Mouse (Mus musculus) hindbrain, embryonic 11.5 days (tissue): ENCODE data around the gene Usp39. TPM values are rescaled to one million over a fixed set of nuclear protein-coding genes. Genes with fewer than 3 reads are reported as not detected.

ENCODE experiments used
- ATAC-seq: fragments of 200-750 bp; cut with Nextera tagmentation; 2 replicates; pipeline ENCODE4 v1.8.0; 2017; ENCODE audit warnings: mild to moderate bottlenecking, moderate TSS enrichment, moderate library complexity; ENCODE audit not compliant: low FRiP score
- DNase-seq: peaks from one replicate; pipeline ENCODE4 v3.0.0-alpha.2; 2015; ENCODE audit warnings: low spot score
- H3K27ac ChIP-seq: fragments of 300-500 bp; sonication (generic); 2 replicates; pipeline ENCODE4 v1.5.1; 2014; ENCODE audit warnings: mild to moderate bottlenecking, low read depth, low read length
- H3K27me3 ChIP-seq: fragments of 300-500 bp; sonication (generic); 2 replicates; pipeline ENCODE4 v1.6.1; 2014; ENCODE audit warnings: mild to moderate bottlenecking, low read length, moderate library complexity, mixed read lengths; ENCODE audit not compliant: control insufficient read depth, insufficient read depth
- H3K36me3 ChIP-seq: fragments of 300-500 bp; sonication (generic); 2 replicates; pipeline ENCODE4 v1.6.1; 2014; ENCODE audit warnings: mild to moderate bottlenecking, low read length, moderate library complexity, mixed read lengths; ENCODE audit not compliant: control insufficient read depth, insufficient read depth
- H3K4me1 ChIP-seq: fragments of 300-500 bp; sonication (generic); replicated peaks from 2 replicates; pipeline ENCODE4 v1.6.1; 2014; ENCODE audit warnings: low read length, mixed read lengths; ENCODE audit not compliant: control insufficient read depth, insufficient read depth
- H3K4me2 ChIP-seq: fragments of 300-500 bp; sonication (generic); replicated peaks from 2 replicates; pipeline ENCODE4 v1.6.1; 2014; ENCODE audit warnings: mild to moderate bottlenecking, low read depth, low read length
- H3K4me3 ChIP-seq: fragments of 300-500 bp; sonication (generic); 2 replicates; pipeline ENCODE4 v1.5.1; 2014; ENCODE audit warnings: low read depth, low read length
- H3K9ac ChIP-seq: fragments of 300-500 bp; sonication (generic); 2 replicates; pipeline ENCODE4 v1.6.1; 2014; ENCODE audit warnings: low read depth, low read length
- H3K9me3 ChIP-seq: fragments of 300-500 bp; sonication (generic); 2 replicates; pipeline ENCODE4 v1.6.1; 2016; ENCODE audit warnings: low read length; ENCODE audit not compliant: control insufficient read depth
- WGBS: fragments of 180-500 bp; shearing (Covaris S2); extraction: QIAGEN DNeasy Blood & Tissue Kit; methylation state at CpG from one replicate; pipeline ENCODE4 v1.1.7; 2014; 5-methylcytosine and 5-hydroxymethylcytosine counted together
- polyA plus RNA-seq: library from polyadenylated mRNA; unstranded; fragments of >200 nt; fragmentation: Nextera tagmentation; extraction: Ambion mirVana; gene quantifications from 2 replicates; pipeline ENCODE4 v1.2.1, GENCODE M21; 2014

Usp39 gene
- 102 and 113 TPM in 2 replicates for polyA plus RNA-seq

GRCm38 (mm10) chr6:72345074-72345567, at the start of gene Usp39:
TSS of gene Usp39 (minus strand) at chr6:72345184.
- WGBS, result under 1% methylated on average over 30 of the region's 30 CpGs
- H3K4me3 ChIP-seq, result peak within 1 kb of the TSS; percentile 79
- no peak within 1 kb of the TSS for H3K27ac ChIP-seq

GRCm38 (mm10) chr6:72392341-72392740, 47.4 kb upstream of the Usp39 start:
- no peak for DNase-seq
- peaks cover 7% of the 10 kb centered on the region; the same call in 1 of the 2 replicates for H3K27me3 ChIP-seq
- H3K9me3 ChIP-seq, result no peaks in the 10 kb centered on the region
- no peak for ATAC-seq
- 88% methylated on average over 5 of the region's 5 CpGs for WGBS
- H3K27ac ChIP-seq, result no peak overlapping the region
- no peak overlapping the region for H3K4me3 ChIP-seq
- H3K4me2 ChIP-seq, result no peak overlapping the region
- no peaks in the 10 kb centered on the region for H3K36me3 ChIP-seq
- H3K9ac ChIP-seq, result no peak overlapping the region
- peaks cover 3% of the 10 kb centered on the region; the same call in 1 of the 2 replicates for H3K4me1 ChIP-seq

More at GRCm38 (mm10) chr6:72345074-72345567, at the start of gene Usp39:
- peak; percentile 94 for DNase-seq
- peak within 1 kb of the TSS; percentile 71 for H3K4me2 ChIP-seq
- H3K9me3 ChIP-seq, result no peaks in the 10 kb centered on the region
- peak; percentile 76 for ATAC-seq
- no peaks in the 10 kb centered on the region for H3K36me3 ChIP-seq
- H3K9ac ChIP-seq, result peak within 1 kb of the TSS; percentile 89
- peaks cover 6% of the 10 kb centered on the region for H3K4me1 ChIP-seq
- no peaks in the 10 kb centered on the region for H3K27me3 ChIP-seq

GRCm38 (mm10) chr6:72390795-72391521, 46.0 kb upstream of the Usp39 start:
- WGBS, result 16% methylated on average over 12 of the region's 12 CpGs
- peak overlapping the region; percentile 34 for H3K4me3 ChIP-seq
- H3K36me3 ChIP-seq, result no peaks in the 10 kb centered on the region
- H3K9me3 ChIP-seq, result no peaks in the 10 kb centered on the region
- H3K4me2 ChIP-seq, result peak overlapping the region; percentile 49
- no peak; the same call in 1 of the 2 replicates for ATAC-seq
- peaks cover 7% of the 10 kb centered on the region; the same call in 1 of the 2 replicates for H3K27me3 ChIP-seq
- H3K4me1 ChIP-seq, result peaks cover 3% of the 10 kb centered on the region; the same call in 1 of the 2 replicates
- DNase-seq, result peak; percentile 21
- H3K9ac ChIP-seq, result peak overlapping the region; percentile 65; the same call in 1 of the 2 replicates
- no peak overlapping the region for H3K27ac ChIP-seq

- H3K27me3 ChIP-seq, result peaks cover 7% of the 10 kb centered on the region; the same call in 1 of the 2 replicates
- H3K4me3 ChIP-seq, result peak within 1 kb of the TSS; percentile 34
- no peaks in the 10 kb centered on the region for H3K36me3 ChIP-seq
- peak; percentile 58 for DNase-seq
- peak within 1 kb of the TSS; percentile 65 for H3K9ac ChIP-seq
- H3K4me1 ChIP-seq, result peaks cover 3% of the 10 kb centered on the region; the same call in 1 of the 2 replicates
- peak; percentile 22; the same call in 1 of the 2 replicates for ATAC-seq
- peak within 1 kb of the TSS; percentile 49 for H3K4me2 ChIP-seq
- no peaks in the 10 kb centered on the region for H3K9me3 ChIP-seq
- H3K27ac ChIP-seq, result no peak within 1 kb of the TSS
- WGBS, result 2% methylated on average over 33 of the region's 33 CpGs
Observed at GRCm38 (mm10) chr6:72389941-72390771, 45.2 kb upstream of the Usp39 start, which contains the start of gene Vamp8. TSS of gene Vamp8 (minus strand) at chr6:72390703.

GRCm38 (mm10) chr6:72389471-72389940, 44.5 kb upstream of the Usp39 start:
- Histone ChIP-seq H3K27ac (no peak overlapping the region), H3K9me3 (no peaks in the 10 kb centered on the region), H3K27me3 (peaks cover 7% of the 10 kb centered on the region; the same call in 1 of the 2 replicates), H3K4me3 (peak overlapping the region; percentile 34; the same call in 1 of the 2 replicates), H3K4me1 (peaks cover 3% of the 10 kb centered on the region; the same call in 1 of the 2 replicates), H3K9ac (no peak overlapping the region; the same call in 1 of the 2 replicates), H3K36me3 (no peaks in the 10 kb centered on the region), H3K4me2 (peak overlapping the region; percentile 49)
- peak; percentile 14; the same call in 1 of the 2 replicates for ATAC-seq
- 35% methylated on average over 13 of the region's 13 CpGs for WGBS
- DNase-seq, result no peak

- 91% methylated on average over 6 of the region's 6 CpGs for WGBS
- DNase-seq, result no peak
Observed at GRCm38 (mm10) chr6:72388791-72389329, 43.9 kb upstream of the Usp39 start.

GRCm38 (mm10) chr6:72388266-72388665, 43.3 kb upstream of the Usp39 start:
- DNase-seq, result no peak
- no peak overlapping the region for H3K4me3 ChIP-seq
- H3K4me1 ChIP-seq, result peaks cover 3% of the 10 kb centered on the region; the same call in 1 of the 2 replicates
- no peak overlapping the region for H3K27ac ChIP-seq
- no peak overlapping the region for H3K9ac ChIP-seq
- WGBS, result 76% methylated on average over 10 of the region's 10 CpGs
- H3K4me2 ChIP-seq, result no peak overlapping the region
- no peaks in the 10 kb centered on the region for H3K9me3 ChIP-seq
- H3K27me3 ChIP-seq, result peaks cover 7% of the 10 kb centered on the region; the same call in 1 of the 2 replicates
- H3K36me3 ChIP-seq, result no peaks in the 10 kb centered on the region
- ATAC-seq, result no peak

More at GRCm38 (mm10) chr6:72388791-72389329, 43.9 kb upstream of the Usp39 start:
- H3K4me1 ChIP-seq, result peaks cover 3% of the 10 kb centered on the region; the same call in 1 of the 2 replicates
- no peaks in the 10 kb centered on the region for H3K36me3 ChIP-seq
- H3K27me3 ChIP-seq, result peaks cover 7% of the 10 kb centered on the region; the same call in 1 of the 2 replicates
- no peaks in the 10 kb centered on the region for H3K9me3 ChIP-seq
- no peak overlapping the region for H3K4me3 ChIP-seq
- no peak for ATAC-seq
- no peak overlapping the region for H3K27ac ChIP-seq
- no peak overlapping the region for H3K9ac ChIP-seq
- H3K4me2 ChIP-seq, result no peak overlapping the region

GRCm38 (mm10) chr6:72387816-72388215, 42.8 kb upstream of the Usp39 start:
- H3K27me3 ChIP-seq, result peaks cover 7% of the 10 kb centered on the region; the same call in 1 of the 2 replicates
- WGBS, result 75% methylated on average over 3 of the region's 3 CpGs
- no peaks in the 10 kb centered on the region for H3K9me3 ChIP-seq
- no peak overlapping the region for H3K27ac ChIP-seq
- no peak overlapping the region for H3K4me2 ChIP-seq
- no peaks in the 10 kb centered on the region for H3K36me3 ChIP-seq
- H3K4me3 ChIP-seq, result no peak overlapping the region
- H3K4me1 ChIP-seq, result peaks cover 3% of the 10 kb centered on the region; the same call in 1 of the 2 replicates
- DNase-seq (no peak), ATAC-seq (no peak)
- H3K9ac ChIP-seq, result no peak overlapping the region
